Mouse (Mus musculus) lung, embryonic 16.5 days (tissue): ENCODE measurements around the gene Susd6. TPM values are rescaled to one million over a fixed set of nuclear protein-coding genes. Genes with fewer than 3 reads are reported as not detected.

ENCODE experiments used
- ATAC-seq: fragments of 200-750 bp; cut with Nextera tagmentation; 2 replicates; pipeline ENCODE4 v1.8.0; 2017; ENCODE audit warnings: low read depth, mild to moderate bottlenecking, moderate library complexity
- H3K27ac ChIP-seq: fragments of 300-500 bp; sonication (generic); 2 replicates; pipeline ENCODE4 v1.5.1; 2014; ENCODE audit warnings: mild to moderate bottlenecking, control low read depth, low read length
- H3K27me3 ChIP-seq: fragments of 300-500 bp; sonication (generic); 2 replicates; pipeline ENCODE4 v1.6.1; 2014; ENCODE audit warnings: low read depth, low read length, mixed read lengths; ENCODE audit not compliant: control insufficient read depth, insufficient read depth
- H3K36me3 ChIP-seq: fragments of 300-500 bp; sonication (generic); 2 replicates; pipeline ENCODE4 v1.6.1; 2014; ENCODE audit warnings: low read length; ENCODE audit not compliant: control insufficient read depth, insufficient read depth
- H3K4me1 ChIP-seq: fragments of 300-500 bp; sonication (generic); replicated peaks from 2 replicates; pipeline ENCODE4 v1.6.1; 2014; ENCODE audit warnings: low read length, mixed read lengths; ENCODE audit not compliant: control insufficient read depth, insufficient read depth
- H3K4me2 ChIP-seq: fragments of 300-500 bp; sonication (generic); 2 replicates; pipeline ENCODE4 v1.6.1; 2014; ENCODE audit warnings: low read depth, low read length, control low read depth
- H3K4me3 ChIP-seq: fragments of 300-500 bp; sonication (generic); 2 replicates; pipeline ENCODE4 v1.5.1; 2014; ENCODE audit warnings: mild to moderate bottlenecking, low read length, control low read depth
- H3K9ac ChIP-seq: fragments of 300-500 bp; sonication (generic); 2 replicates; pipeline ENCODE4 v1.6.1; 2014; ENCODE audit warnings: low read length, control low read depth
- H3K9me3 ChIP-seq: fragments of 300-500 bp; sonication (generic); 2 replicates; pipeline ENCODE4 v1.6.1; 2016; ENCODE audit warnings: low read length; ENCODE audit not compliant: control insufficient read depth
- WGBS: fragments of 180-500 bp; shearing (Covaris S2); extraction: QIAGEN DNeasy Blood & Tissue Kit; methylation state at CpG from one replicate; pipeline ENCODE4 v1.1.7; 2014; 5-methylcytosine and 5-hydroxymethylcytosine counted together
- polyA plus RNA-seq: library from polyadenylated mRNA; unstranded; fragments of >200 nt; fragmentation: Nextera tagmentation; extraction: Ambion mirVana; gene quantifications from 2 replicates; pipeline ENCODE4 v1.2.1, GENCODE M21; 2015

The Susd6 gene
- polyA plus RNA-seq, 1 experiment from 2014 or later: 21.9 TPM

GRCm38 (mm10) chr12:80930141-80930540 lies 139.8 kb downstream of the Susd6 start:
- ATAC-seq: no peak
- H3K27me3 ChIP-seq: no peaks in the 10 kb centered on the region
- 72% methylated on average over 7 of the region's 7 CpGs for WGBS
- no peak overlapping the region for H3K4me3 ChIP-seq
- no peak overlapping the region for H3K27ac ChIP-seq
- H3K4me2 ChIP-seq: no peak overlapping the region
- no peak overlapping the region for H3K9ac ChIP-seq
- no peaks in the 10 kb centered on the region for H3K4me1 ChIP-seq
- H3K9me3 ChIP-seq: no peaks in the 10 kb centered on the region
- no peaks in the 10 kb centered on the region for H3K36me3 ChIP-seq

Other genes with a start within 250 kb of the Susd6 start
- 30.2 and 30.4 TPM in 2 replicates for gene Slc39a9, start 146.6 kb upstream of the Susd6 start, polyA plus RNA-seq
- gene Erh, start 146.2 kb upstream of the Susd6 start, polyA plus RNA-seq: 272 and 278 TPM in 2 replicates
- 3.6 and 4.1 TPM in 2 replicates for gene Plekhd1, start 97.9 kb upstream of the Susd6 start, polyA plus RNA-seq
- gene Ccdc177, start 29.8 kb upstream of the Susd6 start, polyA plus RNA-seq: 0.06 TPM in 1 of 2 replicates, not detected in the other
- 514 and 599 TPM in 2 replicates for gene Srsf5, start 155.0 kb downstream of the Susd6 start, polyA plus RNA-seq
- 0.80 and 1.4 TPM in 2 replicates for gene Slc10a1, start 178.2 kb downstream of the Susd6 start, polyA plus RNA-seq
- gene Smoc1, start 236.3 kb downstream of the Susd6 start, polyA plus RNA-seq: 1.4 and 1.6 TPM in 2 replicates